Mouse (Mus musculus) ES-Bruce4 (cell line): Measurements from ENCODE around the gene Setd5. TPM values are rescaled to one million over a fixed set of nuclear protein-coding genes. Genes with fewer than 3 reads are reported as not detected.
A peak's percentile ranks its signal among the peaks of the same experiment; 100 is the strongest.

Experiments used
- H3K27ac ChIP-seq: 2 replicates; pipeline ENCODE4 v1.5.1; 2012; ENCODE audit warnings: low read length, inconsistent platforms; ENCODE audit not compliant: insufficient read depth
- H3K27me3 ChIP-seq: 2 replicates; pipeline ENCODE4 v1.6.1; 2012; ENCODE audit warnings: mild to moderate bottlenecking, low read length, inconsistent platforms; ENCODE audit not compliant: control insufficient read depth, poor library complexity, insufficient read depth, severe bottlenecking
- H3K36me3 ChIP-seq: 2 replicates; pipeline ENCODE4 v1.6.1; 2012; ENCODE audit warnings: inconsistent platforms, mild to moderate bottlenecking, low read length, moderate library complexity; ENCODE audit not compliant: control insufficient read depth, poor library complexity, insufficient read depth, severe bottlenecking
- H3K4me1 ChIP-seq: one replicate; pipeline ENCODE4 v1.8.1; 2011; ENCODE audit warnings: low read length; ENCODE audit not compliant: control insufficient read depth, insufficient read depth
- H3K4me3 ChIP-seq: 2 replicates; pipeline ENCODE4 v1.5.1; 2011; ENCODE audit warnings: low read depth, mild to moderate bottlenecking, low read length
- H3K9ac ChIP-seq: 2 replicates; pipeline ENCODE4 v1.6.1; 2012; ENCODE audit warnings: low read depth, mild to moderate bottlenecking, inconsistent platforms; ENCODE audit not compliant: poor library complexity, severe bottlenecking
- H3K9me3 ChIP-seq: replicated peaks from 2 replicates; pipeline ENCODE4 v1.6.1; 2012; ENCODE audit warnings: mild to moderate bottlenecking, low read length, inconsistent platforms; ENCODE audit not compliant: control insufficient read depth, poor library complexity, insufficient read depth, severe bottlenecking
- CTCF ChIP-seq: IDR thresholded peaks from one replicate; pipeline ENCODE4 v1.8.1; 2011; ENCODE audit warnings: low read depth, low read length
- EP300 ChIP-seq: IDR thresholded peaks from 2 replicates; pipeline ENCODE4 v1.6.1; 2011; ENCODE audit warnings: low read depth, low read length; ENCODE audit not compliant: insufficient read depth
- POLR2A ChIP-seq: IDR thresholded peaks from one replicate; pipeline ENCODE4 v1.8.1; 2011; ENCODE audit warnings: low read length; ENCODE audit not compliant: insufficient read depth
- polyA plus RNA-seq: library from polyadenylated mRNA; stranded (reverse); fragments of >200 nt; gene quantifications from 2 replicates; pipeline ENCODE4 v1.2.4, GENCODE M21; 2011; ENCODE audit warnings: low read depth; ENCODE audit not compliant: missing spikeins, insufficient read depth, insufficient read length

The Setd5 gene
- polyA plus RNA-seq, 1 experiment, result 233 TPM

DNA sequence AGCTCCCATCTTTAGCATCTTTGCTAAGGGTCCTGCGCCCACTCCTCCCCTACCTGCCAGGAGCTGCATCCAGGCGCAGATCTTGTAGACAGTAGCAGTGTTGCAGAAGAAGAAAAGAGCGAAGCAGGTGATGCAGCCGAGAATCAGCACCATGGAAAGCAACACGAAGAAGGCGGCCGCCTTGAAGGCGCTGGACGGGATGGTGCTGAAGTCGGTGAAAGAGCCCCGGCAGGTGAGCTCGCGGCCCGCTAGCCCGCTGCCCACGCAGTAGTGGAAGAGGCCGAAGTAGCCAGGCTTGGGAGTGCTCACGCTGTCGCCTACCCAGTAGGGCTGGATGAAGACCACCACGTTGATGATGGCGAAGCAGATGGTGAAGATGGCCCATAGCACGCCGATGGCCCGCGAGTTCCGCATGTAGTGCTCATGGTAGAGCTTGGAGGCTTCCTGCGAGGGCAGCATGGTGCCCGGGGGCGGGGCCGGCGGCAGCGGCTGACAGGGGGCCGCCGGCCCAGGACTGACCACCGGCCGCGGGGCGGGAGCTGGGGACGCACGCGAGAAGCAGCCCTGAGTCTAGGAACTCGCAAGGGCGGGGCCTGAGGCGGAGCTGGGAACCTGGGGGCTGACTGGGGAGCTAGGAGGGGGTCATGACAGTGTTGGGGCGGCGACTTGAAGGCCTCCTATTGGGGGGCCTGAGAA is 116.7 kb downstream of the Setd5 start:
- H3K9ac ChIP-seq, result no peak overlapping the region
- H3K4me3 ChIP-seq, result peak overlapping the region; percentile 55
- no peaks in the 10 kb centered on the region for H3K9me3 ChIP-seq
- peaks cover 4% of the 10 kb centered on the region; the same call in 1 of the 2 replicates for H3K27me3 ChIP-seq
- H3K27ac ChIP-seq, result no peak overlapping the region
- no peaks in the 10 kb centered on the region for H3K36me3 ChIP-seq
- TF ChIP-seq CTCF (no peak), POLR2A (no peak), EP300 (no peak)
- H3K4me1 ChIP-seq, result no peaks in the 10 kb centered on the region

DNA sequence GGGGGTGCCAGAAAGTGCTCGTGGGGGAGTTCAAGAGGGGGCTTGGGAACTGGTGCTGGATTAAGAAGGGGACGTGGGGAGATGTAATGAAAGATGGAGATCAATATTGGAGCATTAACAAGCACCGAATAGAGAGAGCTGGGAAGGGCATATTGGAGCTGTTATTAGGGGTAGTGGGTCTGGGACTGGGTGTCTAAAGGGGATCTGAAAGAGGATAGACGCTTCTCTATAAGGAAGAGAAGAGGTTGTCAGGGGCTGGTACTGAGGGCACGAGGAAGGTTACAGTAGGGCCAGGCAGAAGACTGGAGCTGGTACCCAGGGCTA is 117.3 kb downstream of the Setd5 start:
- H3K4me1 ChIP-seq, result no peaks in the 10 kb centered on the region
- TF ChIP-seq EP300, result no peak
- no peak for TF ChIP-seq CTCF
- TF ChIP-seq POLR2A, result no peak
- no peaks in the 10 kb centered on the region for H3K36me3 ChIP-seq
- no peak overlapping the region for H3K27ac ChIP-seq
- H3K4me3 ChIP-seq, result peak overlapping the region; percentile 77
- H3K27me3 ChIP-seq, result peaks cover 4% of the 10 kb centered on the region; the same call in 1 of the 2 replicates
- no peaks in the 10 kb centered on the region for H3K9me3 ChIP-seq
- peak overlapping the region; percentile 77 for H3K9ac ChIP-seq

GRCm38 (mm10) chr6:113194841-113195595 is 117.9 kb downstream of the Setd5 start, which contains the start of gene Lhfpl4:
Gene Lhfpl4, minus strand, starts transcription at chr6:113195384.
- H3K9me3 ChIP-seq, result no peaks in the 10 kb centered on the region
- H3K9ac ChIP-seq, result peak within 1 kb of the TSS; percentile 77
- H3K27ac ChIP-seq, result no peak within 1 kb of the TSS
- TF ChIP-seq POLR2A (no peak), CTCF (no peak), EP300 (no peak)
- H3K4me1 ChIP-seq, result no peaks in the 10 kb centered on the region
- no peaks in the 10 kb centered on the region for H3K36me3 ChIP-seq
- peak within 1 kb of the TSS; percentile 77 for H3K4me3 ChIP-seq
- H3K27me3 ChIP-seq, result peaks cover 4% of the 10 kb centered on the region; the same call in 1 of the 2 replicates

- H3K9me3 ChIP-seq, result no peaks in the 10 kb centered on the region
- no peaks in the 10 kb centered on the region for H3K4me1 ChIP-seq
- no peak for TF ChIP-seq EP300
- 0 out of 2 replicates have a peak overlapping the region, but pooled peaks have one; percentile 77 for H3K9ac ChIP-seq
- H3K4me3 ChIP-seq, result peak overlapping the region; percentile 25; the same call in 1 of the 2 replicates
- no peak overlapping the region for H3K27ac ChIP-seq
- H3K36me3 ChIP-seq, result no peaks in the 10 kb centered on the region
- peaks cover 4% of the 10 kb centered on the region; the same call in 1 of the 2 replicates for H3K27me3 ChIP-seq
These were observed 118.4 kb downstream of the Setd5 start for GRCm38 (mm10) chr6:113195596-113195992.

Other genes with a start within 250 kb of the Setd5 start
- 7.0 TPM in 2 replicates for gene Srgap3, start 130.1 kb upstream of the Setd5 start, polyA plus RNA-seq
- 77.5 and 79.8 TPM in 2 replicates for gene Thumpd3, start 31.1 kb upstream of the Setd5 start, polyA plus RNA-seq
- gene Lhfpl4, start 118.0 kb downstream of the Setd5 start, polyA plus RNA-seq, result 1.7 and 2.5 TPM in 2 replicates
- 58.8 and 62.4 TPM in 2 replicates for gene Mtmr14, start 160.5 kb downstream of the Setd5 start, polyA plus RNA-seq
- 3.7 and 5.3 TPM in 2 replicates for gene Cpne9, start 204.9 kb downstream of the Setd5 start, polyA plus RNA-seq
- 26.7 and 27.0 TPM in 2 replicates for gene Brpf1, start 229.8 kb downstream of the Setd5 start, polyA plus RNA-seq
- 24.2 and 26.8 TPM in 2 replicates for gene Ogg1, start 249.6 kb downstream of the Setd5 start, polyA plus RNA-seq